Mouse (Mus musculus): ENCODE data around the gene Gm17482. TPM values are rescaled to one million over a fixed set of nuclear protein-coding genes. Genes with fewer than 3 reads are reported as not detected.

The Gm17482 gene
- polyA plus RNA-seq, 1 experiment from 2014 or later, result not detected

DNA sequence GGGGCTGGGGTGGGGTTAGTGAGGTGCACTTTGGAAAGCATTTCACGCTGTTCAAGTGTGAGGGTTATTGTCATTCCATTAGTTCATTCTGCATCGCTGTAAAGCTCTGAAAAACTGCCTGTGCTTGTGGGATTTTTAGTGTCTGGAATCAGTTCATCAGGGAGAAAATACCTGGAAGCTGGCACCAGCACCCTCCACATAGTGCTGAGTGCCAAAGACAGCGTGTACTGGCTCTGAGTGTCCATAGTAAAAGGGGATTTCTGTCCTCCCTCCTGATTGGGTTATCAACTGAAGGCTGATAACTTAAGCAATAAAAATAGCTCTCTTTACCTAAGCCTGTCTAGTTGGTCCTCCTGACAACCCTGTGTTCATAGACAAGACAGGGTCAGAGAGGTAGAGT, 33.4 kb downstream of the Gm17482 start:
- H3K9me3 ChIP-seq (replicated peaks; ENCODE audit: low read length), result no peaks in the 10 kb centered on the region
- no peak for DNase-seq (ENCODE audit: low spot score)
- no peak overlapping the region for H3K27ac ChIP-seq
- no peak for ATAC-seq (replicated peaks; ENCODE audit: low FRiP score, low read depth)
- 90% methylated on average over 3 of the region's 3 CpGs for WGBS
- no peaks in the 10 kb centered on the region for H3K27me3 ChIP-seq (ENCODE audit: insufficient read depth, low read length)
- no peak overlapping the region for H3K4me2 ChIP-seq (ENCODE audit: low read length)
- no peak overlapping the region for H3K4me3 ChIP-seq (replicated peaks; ENCODE audit: low read depth, low read length)
- TF ChIP-seq CTCF (IDR thresholded peaks at IDR 0.05; ENCODE audit: low read depth), result no peak
- no peaks in the 10 kb centered on the region for H3K36me3 ChIP-seq (ENCODE audit: insufficient read depth, low read length)
- H3K9ac ChIP-seq (ENCODE audit: low read depth, low read length), result no peak overlapping the region
- no peaks in the 10 kb centered on the region for H3K4me1 ChIP-seq (replicated peaks; ENCODE audit: insufficient read depth, low read length)

DNA sequence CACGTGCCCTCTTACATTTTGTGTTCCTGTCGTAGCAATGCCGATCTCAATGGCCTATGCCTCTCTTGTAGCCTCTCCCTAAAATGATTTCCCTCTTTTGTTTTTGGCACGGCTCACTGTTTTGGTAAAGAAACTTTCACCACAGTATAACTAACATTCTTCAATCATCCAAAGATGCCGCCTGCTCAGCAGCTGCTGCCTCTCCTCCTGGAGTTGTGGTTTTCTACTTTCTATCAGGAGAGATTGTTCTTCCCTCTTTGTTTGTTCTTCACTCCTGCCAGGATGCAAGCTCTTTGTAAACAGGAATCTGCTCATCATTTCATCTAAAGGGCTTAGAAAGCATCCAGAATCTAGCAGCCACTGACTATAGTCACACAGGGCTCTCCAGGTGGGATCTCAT, 39.6 kb downstream of the Gm17482 start:
- Histone ChIP-seq H3K27me3 (ENCODE audit: insufficient read depth, low read length) (no peaks in the 10 kb centered on the region), H3K4me1 (replicated peaks; ENCODE audit: insufficient read depth, low read length) (no peaks in the 10 kb centered on the region; the same call in 1 of the 2 replicates), H3K4me2 (ENCODE audit: low read length) (no peak overlapping the region), H3K36me3 (ENCODE audit: insufficient read depth, low read length) (no peaks in the 10 kb centered on the region), H3K9me3 (replicated peaks; ENCODE audit: low read length) (no peaks in the 10 kb centered on the region), H3K4me3 (replicated peaks; ENCODE audit: low read depth, low read length) (no peak overlapping the region), H3K9ac (ENCODE audit: low read depth, low read length) (no peak overlapping the region), H3K27ac (no peak overlapping the region)
- DNase-seq (ENCODE audit: low spot score) (no peak), ATAC-seq (replicated peaks; ENCODE audit: low FRiP score, low read depth) (no peak)
- no peak for TF ChIP-seq CTCF (IDR thresholded peaks at IDR 0.05; ENCODE audit: low read depth)
- 77% methylated on average over 5 of the region's 5 CpGs for WGBS

DNA sequence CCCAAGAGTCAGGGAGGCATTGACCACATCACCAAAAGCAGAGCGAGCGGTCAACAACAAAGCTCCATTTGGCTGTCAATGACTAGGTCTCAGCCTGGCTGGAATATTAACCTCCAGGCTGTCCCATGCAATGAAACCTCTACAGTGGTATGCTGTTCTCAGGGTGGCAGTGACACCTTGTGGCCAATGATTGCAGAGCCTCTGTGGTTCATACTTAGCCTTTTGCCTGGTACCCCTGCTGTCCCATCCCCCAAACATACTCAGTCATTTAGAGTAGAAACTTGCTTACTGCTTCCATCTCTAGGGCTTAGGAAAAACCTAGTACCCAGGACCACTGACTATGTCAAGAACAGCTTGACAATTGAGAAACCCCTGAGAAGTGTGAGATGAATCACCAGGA, 40.8 kb downstream of the Gm17482 start:
- peak; percentile 94 for TF ChIP-seq CTCF (IDR thresholded peaks at IDR 0.05; ENCODE audit: low read depth)
- Histone ChIP-seq H3K4me2 (ENCODE audit: low read length) (no peak overlapping the region), H3K9ac (ENCODE audit: low read depth, low read length) (no peak overlapping the region), H3K27me3 (ENCODE audit: insufficient read depth, low read length) (no peaks in the 10 kb centered on the region), H3K27ac (no peak overlapping the region), H3K9me3 (replicated peaks; ENCODE audit: low read length) (no peaks in the 10 kb centered on the region), H3K4me1 (replicated peaks; ENCODE audit: insufficient read depth, low read length) (peaks cover 5% of the 10 kb centered on the region; the same call in 1 of the 2 replicates), H3K4me3 (replicated peaks; ENCODE audit: low read depth, low read length) (no peak overlapping the region), H3K36me3 (ENCODE audit: insufficient read depth, low read length) (no peaks in the 10 kb centered on the region)
- DNase-seq (ENCODE audit: low spot score) (peak; percentile 89), ATAC-seq (replicated peaks; ENCODE audit: low FRiP score, low read depth) (peak; percentile 79; the same call in 1 of the 2 replicates)
- 35% methylated on average over 2 of the region's 2 CpGs for WGBS

DNA sequence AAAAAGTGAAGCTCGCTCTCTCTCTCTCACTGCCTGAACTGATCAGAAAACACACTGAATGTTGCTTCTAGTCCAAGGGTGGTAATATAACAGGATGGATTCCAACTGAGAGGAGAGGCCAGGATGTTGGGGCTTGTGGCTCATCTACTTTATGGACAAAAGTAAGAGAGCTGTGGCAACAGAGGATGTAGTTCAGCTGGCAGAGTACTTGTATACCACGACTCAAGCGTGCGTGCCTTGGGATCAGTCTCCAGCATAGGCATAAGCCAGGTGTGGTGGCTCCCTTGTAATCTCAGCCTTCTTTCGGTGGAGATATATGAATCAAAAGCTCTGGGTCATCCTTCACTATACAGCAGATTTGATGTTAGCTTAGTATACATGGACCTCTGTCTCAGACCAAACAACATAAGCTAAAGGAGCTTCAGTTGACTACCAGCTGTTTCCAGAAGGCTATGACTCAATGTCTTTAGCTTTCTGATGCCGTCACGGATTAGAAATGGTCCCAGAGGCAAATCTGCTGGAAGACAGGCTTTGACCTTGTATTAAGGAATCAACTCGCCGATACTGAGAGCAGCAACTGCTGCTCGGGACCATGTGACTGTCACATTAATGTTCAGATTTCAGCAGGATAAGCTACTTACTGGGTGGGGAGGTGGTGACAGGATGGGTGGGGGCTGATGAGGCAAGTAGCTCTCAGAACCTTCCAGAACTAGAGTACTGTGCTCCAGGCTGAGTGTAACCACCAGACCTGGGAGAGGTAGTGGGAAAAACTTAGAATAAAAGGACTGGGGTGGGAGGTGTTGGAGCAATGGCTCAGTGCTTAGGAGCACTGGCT, 41.6 kb downstream of the Gm17482 start:
- ATAC-seq (replicated peaks; ENCODE audit: low FRiP score, low read depth) (no peak), DNase-seq (ENCODE audit: low spot score) (no peak)
- H3K9ac ChIP-seq (ENCODE audit: low read depth, low read length), result no peak overlapping the region
- H3K27me3 ChIP-seq (ENCODE audit: insufficient read depth, low read length), result no peaks in the 10 kb centered on the region
- no peaks in the 10 kb centered on the region for H3K9me3 ChIP-seq (replicated peaks; ENCODE audit: low read length)
- H3K4me2 ChIP-seq (ENCODE audit: low read length), result no peak overlapping the region
- no peak overlapping the region for H3K27ac ChIP-seq
- TF ChIP-seq CTCF (IDR thresholded peaks at IDR 0.05; ENCODE audit: low read depth), result no peak
- 85% methylated on average over 10 of the region's 10 CpGs for WGBS
- no peak overlapping the region for H3K4me3 ChIP-seq (replicated peaks; ENCODE audit: low read depth, low read length)
- H3K4me1 ChIP-seq (replicated peaks; ENCODE audit: insufficient read depth, low read length), result peaks cover 5% of the 10 kb centered on the region; the same call in 1 of the 2 replicates
- H3K36me3 ChIP-seq (ENCODE audit: insufficient read depth, low read length), result no peaks in the 10 kb centered on the region

DNA sequence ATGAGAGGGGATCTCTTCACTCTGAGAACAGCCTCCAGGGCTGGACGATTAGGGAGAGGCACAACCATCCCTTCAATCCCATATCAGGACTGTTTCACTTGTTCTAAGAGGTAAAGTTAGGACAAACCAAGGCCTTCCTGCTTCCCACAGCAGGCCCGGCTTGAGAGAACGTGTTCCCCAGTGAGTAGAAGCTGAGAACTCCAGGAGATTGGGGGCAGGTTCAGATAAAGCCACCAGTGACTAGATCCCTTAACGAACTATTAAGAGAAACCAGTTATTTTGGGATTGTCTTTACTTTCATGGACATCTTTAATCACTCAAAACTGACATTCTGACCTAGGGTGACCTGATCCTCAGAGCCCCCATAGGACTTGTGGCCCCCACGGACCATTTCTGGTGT, 42.4 kb downstream of the Gm17482 start:
- H3K4me3 ChIP-seq (replicated peaks; ENCODE audit: low read depth, low read length), result no peak overlapping the region
- no peaks in the 10 kb centered on the region for H3K36me3 ChIP-seq (ENCODE audit: insufficient read depth, low read length)
- H3K27me3 ChIP-seq (ENCODE audit: insufficient read depth, low read length), result no peaks in the 10 kb centered on the region
- no peak overlapping the region for H3K4me2 ChIP-seq (ENCODE audit: low read length)
- WGBS, result 69% methylated on average over 5 of the region's 5 CpGs
- DNase-seq (ENCODE audit: low spot score), result no peak
- H3K9ac ChIP-seq (ENCODE audit: low read depth, low read length), result no peak overlapping the region
- H3K27ac ChIP-seq, result no peak overlapping the region
- no peaks in the 10 kb centered on the region for H3K9me3 ChIP-seq (replicated peaks; ENCODE audit: low read length)
- no peak for ATAC-seq (replicated peaks; ENCODE audit: low FRiP score, low read depth)
- TF ChIP-seq CTCF (IDR thresholded peaks at IDR 0.05; ENCODE audit: low read depth), result no peak
- peaks cover 5% of the 10 kb centered on the region; the same call in 1 of the 2 replicates for H3K4me1 ChIP-seq (replicated peaks; ENCODE audit: insufficient read depth, low read length)

DNA sequence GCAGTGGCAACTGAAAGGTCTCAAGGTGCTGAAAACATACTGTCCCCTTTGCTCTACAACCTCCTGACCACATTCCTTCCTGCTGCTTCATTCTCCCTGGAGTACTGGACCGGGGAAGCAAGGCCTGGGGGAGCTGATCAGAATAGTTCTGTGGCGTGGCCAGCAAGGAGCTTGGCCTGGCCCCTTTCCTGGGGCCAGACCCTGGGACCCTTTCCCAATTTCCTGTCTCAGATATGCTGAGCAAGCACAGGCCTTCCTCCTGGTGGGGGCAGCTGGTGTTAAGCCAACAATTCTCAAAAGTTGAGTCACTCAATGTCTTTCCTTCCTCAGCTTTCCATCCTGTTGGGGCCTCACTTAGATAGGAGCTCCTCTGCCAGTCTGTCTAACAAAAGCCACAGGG, 42.9 kb downstream of the Gm17482 start:
- no peak for TF ChIP-seq CTCF (IDR thresholded peaks at IDR 0.05; ENCODE audit: low read depth)
- Histone ChIP-seq H3K27ac (no peak overlapping the region), H3K9me3 (replicated peaks; ENCODE audit: low read length) (no peaks in the 10 kb centered on the region), H3K36me3 (ENCODE audit: insufficient read depth, low read length) (no peaks in the 10 kb centered on the region), H3K4me1 (replicated peaks; ENCODE audit: insufficient read depth, low read length) (peaks cover 5% of the 10 kb centered on the region; the same call in 1 of the 2 replicates), H3K4me2 (ENCODE audit: low read length) (no peak overlapping the region), H3K27me3 (ENCODE audit: insufficient read depth, low read length) (no peaks in the 10 kb centered on the region), H3K4me3 (replicated peaks; ENCODE audit: low read depth, low read length) (no peak overlapping the region), H3K9ac (ENCODE audit: low read depth, low read length) (no peak overlapping the region)
- DNase-seq (ENCODE audit: low spot score) (peak; percentile 5), ATAC-seq (replicated peaks; ENCODE audit: low FRiP score, low read depth) (no peak)
- 44% methylated on average over 2 of the region's 2 CpGs for WGBS
